Mouse (Mus musculus) regulatory T cell (primary cell): ENCODE data around the gene Pdia2.

Experiments used
- in situ Hi-C: fragments of 300-600 bp; cut with MboI, MseI; formaldehyde crosslinking; loops from one replicate; pipeline ENCODE4 v1.15.1; 2025; ENCODE audit warnings: high pct_unique_total_duplicates

Pdia2 gene

GRCm38 (mm10) chr17:26198892-26199291, at the start of gene Pdia2:
Gene Pdia2, minus strand, starts transcription at chr17:26199087.
- in situ Hi-C loops = no loop called here

DNA sequence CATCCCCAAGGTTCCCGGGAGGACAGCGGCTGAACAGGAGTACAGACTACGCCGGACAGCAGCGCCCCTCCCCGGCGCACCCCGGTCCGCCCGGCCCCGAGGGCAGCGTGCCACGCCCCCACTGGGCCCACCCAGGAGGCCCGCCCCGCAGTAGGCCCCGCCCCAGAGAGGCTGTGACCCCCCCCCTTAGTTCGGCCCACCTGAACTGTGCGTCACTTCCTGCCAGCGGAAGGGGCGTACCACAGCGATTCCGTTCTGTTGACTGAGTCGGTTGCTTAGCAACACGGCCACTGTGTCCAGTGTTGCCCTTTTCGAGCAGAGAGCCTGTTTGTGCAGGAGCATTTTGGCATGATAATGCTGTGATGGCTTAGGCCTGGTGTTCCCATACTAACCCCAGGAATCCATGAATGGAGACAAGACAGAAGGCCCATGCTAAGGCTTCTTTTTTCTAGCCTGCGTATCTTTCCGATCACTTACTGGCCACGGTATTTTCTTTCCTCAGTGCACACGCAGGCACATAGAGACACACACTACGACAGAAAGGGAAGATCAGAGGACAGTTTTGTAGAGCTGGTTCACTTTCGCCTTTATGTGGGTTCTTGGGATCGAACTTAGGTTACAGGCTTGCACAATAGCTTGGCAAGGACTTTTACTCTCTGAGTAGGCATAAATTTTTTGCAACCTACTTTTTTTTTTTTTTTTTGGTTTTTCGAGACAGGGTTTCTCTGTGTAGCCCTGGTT, 45.4 kb upstream of the Pdia2 start, which contains the start of gene Fam234a:
Gene Fam234a, minus strand, starts transcription at position 142 of the 741 bp plus-strand sequence.
- in situ Hi-C loops = no loop called here

DNA sequence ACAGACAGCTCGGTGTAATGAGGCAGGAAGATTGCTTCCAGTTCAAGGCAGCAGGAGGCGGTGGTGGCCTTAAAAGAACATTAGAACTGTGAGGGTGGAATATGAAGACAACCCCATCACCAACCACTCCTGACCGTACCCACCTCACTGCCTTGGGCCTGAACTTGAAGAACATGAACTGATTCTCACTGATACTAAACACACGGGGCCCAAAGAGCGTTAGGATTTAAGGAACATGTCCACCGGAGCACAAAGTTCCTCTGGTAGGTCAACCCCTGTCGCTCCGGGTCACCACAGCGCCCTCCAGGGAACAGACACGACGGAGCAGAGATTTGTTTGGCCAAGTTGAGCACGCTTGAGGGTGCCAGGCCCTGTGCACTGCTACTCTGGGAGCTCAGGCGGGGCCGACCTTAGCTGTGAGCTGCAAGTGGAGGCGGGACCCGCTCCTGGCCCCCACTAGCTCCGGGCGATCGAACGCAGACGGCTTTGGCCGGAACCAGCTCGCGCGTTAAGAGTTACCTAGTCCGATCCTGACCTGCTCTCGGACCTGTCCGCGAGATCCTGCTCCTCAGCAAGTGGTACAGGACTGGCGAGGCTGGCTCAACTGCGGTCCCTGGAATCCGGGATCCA, 44.7 kb upstream of the Pdia2 start:
- in situ Hi-C loops = no loop called here

DNA sequence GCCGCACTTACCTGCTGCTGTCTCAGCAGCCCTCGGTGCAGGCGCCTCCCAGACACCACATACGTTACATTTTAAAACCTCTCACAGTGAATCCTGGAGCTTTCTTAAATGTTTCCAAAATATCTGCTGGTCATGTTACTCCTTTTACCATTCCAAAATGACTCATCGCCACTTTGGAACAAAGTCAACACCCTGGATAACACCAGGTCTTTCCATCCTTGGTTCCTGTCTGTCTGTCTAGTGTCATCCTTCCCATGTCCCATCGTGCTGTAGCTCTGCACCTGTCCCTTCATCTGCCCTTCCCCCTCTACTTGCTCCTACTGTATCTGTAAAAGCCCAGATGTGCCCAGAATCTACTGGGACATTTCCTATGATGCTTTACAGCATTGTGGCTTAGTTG, 42.1 kb upstream of the Pdia2 start:
- in situ Hi-C loops = no loop called here

DNA sequence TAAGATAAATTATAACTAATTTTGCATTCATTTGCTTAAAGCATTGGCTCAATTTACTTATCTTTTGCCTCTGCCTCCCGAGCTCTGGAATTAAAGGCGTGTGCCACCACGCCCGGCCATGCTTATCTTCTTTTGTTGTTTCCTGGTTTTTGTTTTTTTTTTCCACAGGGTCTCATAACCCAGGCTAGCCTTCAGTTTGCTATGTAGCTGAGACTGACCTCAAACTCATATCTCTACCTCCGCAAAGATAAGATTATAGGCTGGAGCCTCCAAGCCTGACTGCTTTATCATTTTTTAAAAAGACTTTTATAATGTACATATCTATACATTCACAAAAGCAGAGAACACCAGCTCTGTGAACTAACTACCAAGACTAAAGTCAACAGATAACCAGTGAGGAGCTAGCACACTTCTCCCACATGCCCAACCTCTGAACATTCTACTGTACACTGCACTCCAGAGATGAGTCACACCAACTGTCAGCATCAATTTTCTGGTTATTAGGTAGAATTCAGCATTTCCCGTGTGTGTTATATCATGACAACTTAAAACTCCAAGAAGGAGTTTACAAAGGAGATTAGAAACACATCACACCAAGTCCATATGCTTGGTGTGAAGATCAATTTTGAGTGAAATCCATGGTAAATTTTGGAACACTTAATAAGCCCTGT, 41.4 kb upstream of the Pdia2 start:
- in situ Hi-C loops = no loop called here

DNA sequence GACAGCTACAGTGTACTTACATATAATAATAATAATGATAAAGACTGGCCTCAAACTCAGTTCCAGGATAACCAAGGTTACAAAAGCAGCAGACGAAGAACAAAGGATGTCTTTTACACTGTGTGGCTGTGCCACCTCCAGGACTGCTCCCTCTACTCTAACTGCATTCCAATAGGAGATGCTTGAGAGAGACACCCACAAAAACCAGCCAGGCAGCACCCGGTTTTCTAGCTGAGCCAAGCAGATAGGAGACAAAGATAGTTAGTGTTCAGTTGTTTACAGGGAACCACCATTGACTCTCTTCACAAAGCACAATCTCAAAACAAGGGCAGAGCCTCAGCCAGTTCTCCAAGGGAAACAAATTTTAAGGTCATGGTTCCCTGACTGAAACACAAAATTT, 40.7 kb upstream of the Pdia2 start:
- in situ Hi-C loops = no loop called here

DNA sequence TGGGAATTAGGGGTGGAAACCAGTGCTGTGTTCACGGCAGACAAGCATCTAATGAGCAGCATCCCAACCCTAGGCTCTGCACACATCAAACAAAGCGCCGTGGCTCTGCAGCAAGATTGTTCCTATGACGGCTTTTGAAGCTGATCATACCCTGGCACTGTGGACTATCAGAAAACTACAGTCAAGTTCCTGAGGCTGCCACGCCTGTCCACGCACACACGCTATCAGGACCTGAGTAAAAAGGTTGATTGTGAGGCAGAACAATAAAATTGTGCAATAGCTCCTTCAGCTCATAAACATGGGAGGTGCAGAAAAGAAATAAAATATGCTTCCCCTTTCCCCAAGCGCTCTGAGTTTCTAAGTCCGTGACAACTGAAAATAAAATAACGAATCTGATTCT, 38.8 kb upstream of the Pdia2 start:
- in situ Hi-C loops = no loop called here

DNA sequence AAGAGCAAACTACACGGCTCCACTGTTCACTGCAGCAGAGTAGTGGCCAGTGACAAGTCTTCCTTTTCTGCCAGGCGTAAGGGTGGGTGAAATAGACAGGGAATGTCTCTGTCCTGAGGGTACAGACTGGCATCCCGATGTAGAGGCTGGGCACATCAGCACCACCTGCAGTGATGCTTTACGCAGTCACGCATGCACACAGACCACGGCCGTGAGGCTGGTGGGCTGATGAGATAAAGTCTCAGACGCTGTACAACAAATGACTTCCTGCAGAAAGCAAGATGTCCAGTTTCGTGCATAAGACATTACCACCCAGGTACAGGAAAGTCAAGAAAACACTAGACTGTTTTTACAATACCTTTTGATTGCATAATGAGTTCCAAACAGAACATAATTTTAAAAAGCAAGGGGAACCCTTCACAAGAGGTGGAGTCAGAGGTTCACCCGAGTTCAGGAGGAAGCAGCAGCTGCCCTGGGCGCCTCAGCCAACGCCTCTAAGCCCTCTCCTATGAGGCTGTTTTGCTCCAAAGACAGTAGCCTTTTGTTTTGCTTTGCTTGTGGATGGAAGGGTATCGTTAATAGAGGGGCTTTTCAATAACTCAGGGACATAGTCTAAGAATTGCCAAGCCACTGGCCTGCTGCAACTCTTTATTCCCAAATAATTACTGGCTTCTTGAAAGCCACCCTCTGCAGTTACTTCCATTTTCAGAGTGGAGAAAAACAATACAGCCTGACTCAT, 36.4 kb upstream of the Pdia2 start:
- in situ Hi-C loops = no loop called here

DNA sequence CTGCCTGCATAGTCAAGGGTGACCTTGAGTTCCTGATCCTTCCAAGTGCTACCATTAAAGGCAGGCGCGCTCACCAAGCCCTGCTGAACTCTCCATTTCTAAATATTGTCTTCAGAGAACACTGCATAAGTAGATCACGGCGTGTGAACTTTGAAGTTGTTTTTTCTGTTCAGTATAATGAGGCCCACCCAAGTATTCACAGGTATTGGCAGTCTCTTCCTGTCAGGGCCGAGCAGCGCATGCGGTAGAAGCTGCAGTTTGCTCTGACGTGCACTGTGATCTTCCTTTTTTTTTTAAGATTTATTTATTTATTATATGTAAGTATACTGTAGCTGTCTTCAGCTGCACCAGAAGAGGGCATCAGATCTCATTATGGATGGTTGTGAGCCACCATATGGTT, 35.5 kb upstream of the Pdia2 start:
- in situ Hi-C loops = no loop called here

GRCm38 (mm10) chr17:26232863-26233262, 34.0 kb upstream of the Pdia2 start:
- in situ Hi-C loops = no loop called here

GRCm38 (mm10) chr17:26231156-26231555, 32.3 kb upstream of the Pdia2 start:
- in situ Hi-C loops = no loop called here

GRCm38 (mm10) chr17:26229776-26230175, 30.9 kb upstream of the Pdia2 start:
- in situ Hi-C loops = loop anchor here (10.0 kb wide), 1 partner anchor 745 kb away; no protein-coding TSS in a partner anchor

DNA sequence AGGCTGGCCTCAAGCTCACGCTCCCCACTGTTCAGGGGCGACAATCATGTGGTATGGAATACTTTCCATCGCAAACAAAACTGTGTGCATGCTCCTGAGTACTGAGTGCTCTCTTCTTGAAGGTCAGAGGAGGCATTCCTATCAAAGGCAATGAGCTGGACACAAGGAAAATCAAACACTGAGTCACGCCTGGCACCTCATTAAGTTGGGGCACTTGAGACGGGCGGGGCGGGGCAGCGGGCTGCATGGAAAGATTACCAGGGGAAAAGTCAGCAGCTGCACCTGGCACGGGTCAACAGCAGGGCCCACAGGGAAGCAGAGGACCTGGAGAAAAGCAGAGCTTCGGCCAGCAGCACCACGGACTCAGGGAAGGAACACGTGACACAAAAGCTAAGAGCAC, 26.3 kb upstream of the Pdia2 start:
- in situ Hi-C loops = loop anchor here (10.0 kb wide), 1 partner anchor 740 kb away; no protein-coding TSS in a partner anchor

DNA sequence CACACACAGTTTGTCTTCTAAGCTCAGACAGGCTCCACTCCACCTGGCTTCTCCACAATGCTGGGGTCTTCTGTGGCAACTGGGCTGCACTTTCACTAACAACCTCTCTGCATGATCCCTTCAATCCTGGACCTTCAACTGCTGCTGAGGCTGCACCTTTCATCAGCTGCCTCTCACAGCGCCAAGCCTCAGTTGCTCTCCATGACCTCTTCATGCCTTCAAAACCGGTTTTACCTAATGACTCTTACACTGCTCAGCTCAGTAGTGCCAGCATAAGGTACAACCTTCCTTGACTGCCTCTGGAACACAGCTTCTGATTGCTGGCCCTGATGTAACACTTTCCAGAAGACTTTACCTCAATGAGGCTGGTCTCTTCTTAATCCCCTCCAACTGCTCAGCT, 22.6 kb upstream of the Pdia2 start:
- in situ Hi-C loops = loop anchor here (10.0 kb wide), 1 partner anchor 737 kb away; no protein-coding TSS in a partner anchor

DNA sequence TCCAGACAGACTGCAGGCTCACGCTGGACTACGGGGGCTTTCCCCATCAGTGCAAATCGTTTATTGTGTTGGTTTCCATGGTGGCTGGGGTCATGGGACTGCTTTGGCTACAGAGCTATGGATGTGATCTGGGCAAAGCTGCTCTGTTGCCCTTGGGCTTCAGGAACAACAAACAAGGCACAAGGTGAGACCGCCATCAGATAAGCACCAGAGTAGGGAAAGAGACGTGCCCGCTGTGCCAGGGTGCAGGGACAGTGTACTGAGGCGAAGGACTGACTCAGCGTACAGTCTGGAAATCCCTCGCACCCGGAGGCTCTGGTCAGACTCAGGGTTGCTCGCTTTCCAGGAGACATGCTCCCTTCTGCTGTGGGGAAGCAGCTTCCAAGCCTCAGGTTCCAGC, 13.8 kb upstream of the Pdia2 start:
- in situ Hi-C loops = no loop called here

GRCm38 (mm10) chr17:26212241-26212640, 13.4 kb upstream of the Pdia2 start:
- in situ Hi-C loops = no loop called here

DNA sequence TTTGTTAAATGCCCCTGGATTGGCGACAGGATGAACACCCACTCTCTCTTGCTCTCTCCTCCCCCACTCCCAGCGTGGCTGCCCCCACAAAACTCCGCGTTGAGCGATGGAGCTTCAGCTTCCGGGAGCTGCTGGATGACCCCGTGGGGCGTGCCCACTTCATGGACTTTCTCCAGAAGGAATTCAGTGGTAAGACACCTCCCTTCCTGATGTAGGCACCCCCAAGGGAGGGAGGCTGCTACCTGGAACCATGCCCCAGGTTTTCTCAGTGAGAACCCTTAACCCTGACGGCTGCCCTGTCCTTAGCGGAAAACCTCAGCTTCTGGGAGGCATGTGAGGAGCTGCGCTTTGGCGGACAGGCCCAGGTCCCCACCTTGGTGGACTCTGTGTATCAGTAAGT, 8.8 kb upstream of the Pdia2 start, which contains the start of gene Arhgdig:
Gene Arhgdig, minus strand, starts transcription at position 101 of the 400 bp plus-strand sequence.
- in situ Hi-C loops = no loop called here

DNA sequence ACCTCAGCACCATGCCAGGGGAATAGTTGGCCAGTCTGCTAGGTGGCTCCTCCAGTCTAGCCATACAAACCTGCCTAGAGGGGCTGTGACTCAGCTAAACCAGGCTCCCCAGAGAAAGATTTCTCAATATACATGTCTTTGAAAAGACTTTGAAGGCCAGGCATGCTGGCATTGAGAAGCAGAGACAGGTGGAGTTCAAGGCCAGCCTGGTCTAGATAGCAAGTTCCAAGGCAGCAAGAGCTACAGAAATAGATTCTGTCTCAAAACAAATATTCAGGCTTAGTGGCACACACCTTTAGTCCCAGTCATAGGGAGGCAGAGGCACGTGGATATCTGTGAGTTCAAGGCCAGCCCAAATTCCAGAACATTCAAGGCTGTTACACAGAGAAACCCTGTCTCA, 7.5 kb upstream of the Pdia2 start:
- in situ Hi-C loops = no loop called here

GRCm38 (mm10) chr17:26204766-26205165, 5.9 kb upstream of the Pdia2 start:
- in situ Hi-C loops = no loop called here

GRCm38 (mm10) chr17:26203321-26203811, 4.5 kb upstream of the Pdia2 start:
- in situ Hi-C loops = no loop called here

DNA sequence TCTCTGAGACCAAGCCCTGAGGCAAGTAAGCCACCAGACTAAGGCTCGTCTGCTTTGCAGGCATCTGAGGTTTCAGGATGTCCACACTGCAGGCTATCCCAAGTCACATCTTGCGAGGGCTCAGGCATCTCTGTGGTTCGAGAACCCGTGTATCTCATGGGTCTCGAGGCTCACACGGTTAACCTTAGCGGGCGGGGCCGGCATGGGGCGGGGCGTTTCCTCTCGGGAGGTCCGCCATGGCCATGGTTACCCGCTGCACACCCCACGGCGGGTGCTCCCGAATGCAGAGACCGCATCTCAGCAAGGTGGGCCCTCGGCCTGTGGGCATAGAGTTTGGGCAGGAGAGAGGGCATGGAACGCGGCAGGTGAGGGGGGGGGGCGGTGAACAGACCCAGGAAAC, 3.9 kb upstream of the Pdia2 start, which contains the start of gene Rgs11:
Gene Rgs11, plus strand, starts transcription at position 215 of the 400 bp plus-strand sequence.
- in situ Hi-C loops = no loop called here

DNA sequence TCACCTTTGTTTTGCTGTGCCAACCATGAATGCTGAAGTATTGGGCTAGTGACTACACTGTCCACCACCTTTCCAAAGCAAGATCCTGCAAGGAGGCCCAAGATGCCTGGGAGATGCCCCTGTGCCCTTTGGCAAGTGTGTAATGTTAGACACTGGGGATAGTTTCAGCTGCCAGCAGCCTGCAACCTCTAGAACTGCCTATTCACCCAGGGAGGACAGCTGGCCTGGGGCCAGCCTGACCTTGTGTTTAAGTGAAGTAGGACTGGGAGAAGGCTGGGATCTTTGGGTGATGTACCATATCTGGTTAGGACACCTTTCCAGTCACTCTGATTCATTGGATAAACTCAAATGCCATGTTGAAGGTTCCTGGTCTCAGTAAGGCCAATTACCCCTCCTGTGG, 3.1 kb upstream of the Pdia2 start:
- in situ Hi-C loops = no loop called here
